Mouse (Mus musculus) olfactory bulb, adult 2 months (tissue): ENCODE measurements at regions not wholly inside any gene's neighbourhood (a gene's known extent, or its start where the extent isn't known, plus 50 kb on each side); places are given as distances from the start of the nearest gene placed in this dataset.

Experiments
- H3K27ac ChIP-seq: fragments of 200-500 bp; 2 replicates; pipeline ENCODE4 v1.5.1; 2012; ENCODE audit warnings: low read depth, low read length; ENCODE audit not compliant: insufficient read depth
- H3K4me1 ChIP-seq: fragments of 200-500 bp; 2 replicates; pipeline ENCODE4 v1.6.1; 2012; ENCODE audit warnings: low read length; ENCODE audit not compliant: control insufficient read depth, insufficient read depth
- H3K4me3 ChIP-seq: fragments of 200-500 bp; 2 replicates; pipeline ENCODE4 v1.5.1; 2012; ENCODE audit warnings: mild to moderate bottlenecking, low read depth, low read length, moderate library complexity; ENCODE audit not compliant: insufficient read depth
- CTCF ChIP-seq: fragments of 200-500 bp; IDR thresholded peaks from 2 replicates; pipeline ENCODE4 v1.5.1; 2012; ENCODE audit warnings: low read depth, mild to moderate bottlenecking, low read length, moderate library complexity; ENCODE audit not compliant: insufficient read depth
- POLR2A ChIP-seq: fragments of 200-500 bp; IDR thresholded peaks from 2 replicates; pipeline ENCODE4 v1.6.1; 2012; ENCODE audit warnings: mild to moderate bottlenecking, low read depth, low read length, moderate library complexity; ENCODE audit not compliant: insufficient read depth
- WGBS: fragments of 180-500 bp; shearing (Covaris S2); methylation state at CpG from one replicate; pipeline ENCODE4 v1.1.7; 2018; 5-methylcytosine and 5-hydroxymethylcytosine counted together

GRCm38 (mm10) chr4:106083546-106083945 is 232.5 kb upstream of the Usp24 start:
- Histone ChIP-seq H3K27ac (no peak overlapping the region), H3K4me3 (no peak overlapping the region), H3K4me1 (no peaks in the 10 kb centered on the region)
- TF ChIP-seq CTCF (no peak), POLR2A (no peak)

- TF ChIP-seq POLR2A (no peak), CTCF (no peak)
- Histone ChIP-seq H3K4me3 (no peak overlapping the region), H3K4me1 (peaks cover 5% of the 10 kb centered on the region), H3K27ac (no peak overlapping the region)
- WGBS = 45% methylated on average over 9 of the region's 9 CpGs
Measured at GRCm38 (mm10) chr4:106091927-106092675, 223.9 kb upstream of the Usp24 start.

- no peak overlapping the region for H3K4me3 ChIP-seq
- 81% methylated on average over 6 of the region's 6 CpGs for WGBS
- TF ChIP-seq POLR2A = no peak
- no peak for TF ChIP-seq CTCF
- peaks cover 5% of the 10 kb centered on the region for H3K4me1 ChIP-seq
- H3K27ac ChIP-seq = no peak overlapping the region
Measured at GRCm38 (mm10) chr4:106092676-106093070, 223.3 kb upstream of the Usp24 start.

GRCm38 (mm10) chr4:106093252-106093651 is 222.8 kb upstream of the Usp24 start:
- 97% methylated on average over 2 of the region's 2 CpGs for WGBS
- TF ChIP-seq POLR2A = no peak
- TF ChIP-seq CTCF = no peak
- H3K4me1 ChIP-seq = peaks cover 5% of the 10 kb centered on the region
- H3K4me3 ChIP-seq = no peak overlapping the region
- H3K27ac ChIP-seq = no peak overlapping the region

- H3K27ac ChIP-seq = no peak overlapping the region
- TF ChIP-seq POLR2A (no peak), CTCF (no peak)
- 86% methylated on average over 11 of the region's 11 CpGs for WGBS
- peaks cover 5% of the 10 kb centered on the region for H3K4me1 ChIP-seq
- no peak overlapping the region for H3K4me3 ChIP-seq
Measured at GRCm38 (mm10) chr4:106094882-106095556, 221.0 kb upstream of the Usp24 start.

- peaks cover 8% of the 10 kb centered on the region for H3K4me1 ChIP-seq
- no peak overlapping the region for H3K4me3 ChIP-seq
- H3K27ac ChIP-seq = no peak overlapping the region
- 62% methylated on average over 3 of the region's 3 CpGs for WGBS
- TF ChIP-seq POLR2A = no peak
- no peak for TF ChIP-seq CTCF
Measured at GRCm38 (mm10) chr4:106096130-106096529, 219.9 kb upstream of the Usp24 start.

GRCm38 (mm10) chr4:106097846-106098245 is 218.2 kb upstream of the Usp24 start:
- WGBS = 94% methylated on average over 1 of the region's 1 CpGs
- H3K4me1 ChIP-seq = peaks cover 6% of the 10 kb centered on the region; the same call in 1 of the 2 replicates
- no peak overlapping the region for H3K27ac ChIP-seq
- H3K4me3 ChIP-seq = no peak overlapping the region
- TF ChIP-seq POLR2A = no peak
- no peak for TF ChIP-seq CTCF

- 31% methylated on average over 11 of the region's 11 CpGs for WGBS
- peaks cover 6% of the 10 kb centered on the region; the same call in 1 of the 2 replicates for H3K4me1 ChIP-seq
- no peak overlapping the region for H3K27ac ChIP-seq
- no peak overlapping the region for H3K4me3 ChIP-seq
- no peak for TF ChIP-seq POLR2A
- TF ChIP-seq CTCF = no peak
Measured at GRCm38 (mm10) chr4:106100211-106101025, 215.6 kb upstream of the Usp24 start.
